Mouse (Mus musculus): ENCODE measurements at regions not wholly inside any gene's neighbourhood (a gene's known extent, or its start where the extent isn't known, plus 50 kb on each side); places are given as distances from the start of the nearest gene placed in this dataset.

GRCm38 (mm10) chr2:131773691-131774090 is 85.9 kb downstream of the Erv3 start:
- no peak overlapping the region for H3K27ac ChIP-seq (replicated peaks; ENCODE audit: low read depth, low read length)
- peaks cover 15% of the 10 kb centered on the region; the same call in 1 of the 2 replicates for H3K4me1 ChIP-seq (ENCODE audit: control insufficient read depth, insufficient read depth, low read length)
- H3K27me3 ChIP-seq (ENCODE audit: control insufficient read depth, insufficient read depth, low read length), result no peaks in the 10 kb centered on the region
- ATAC-seq (ENCODE audit: low FRiP score, low read depth) (peak; percentile 63; the same call in 1 of the 2 replicates), DNase-seq (ENCODE audit: low spot score) (peak; percentile 49)
- H3K4me2 ChIP-seq (replicated peaks; ENCODE audit: low read depth, low read length, severe bottlenecking), result no peak overlapping the region
- no peak for TF ChIP-seq POLR2A (IDR thresholded peaks at IDR 0.05; ENCODE audit: borderline replicate concordance, extremely low read depth, insufficient read depth, insufficient read length)
- no peak overlapping the region for H3K9ac ChIP-seq (ENCODE audit: low read depth, low read length, severe bottlenecking)
- H3K4me3 ChIP-seq (replicated peaks; ENCODE audit: low read length), result no peak overlapping the region
- H3K36me3 ChIP-seq (ENCODE audit: control insufficient read depth, insufficient read depth, low read length), result no peaks in the 10 kb centered on the region
- 35% methylated on average over 4 of the region's 4 CpGs for WGBS
- H3K9me3 ChIP-seq (ENCODE audit: control insufficient read depth, low read length), result no peaks in the 10 kb centered on the region

GRCm38 (mm10) chr2:131772163-131772562 is 87.4 kb downstream of the Erv3 start:
- Histone ChIP-seq H3K27ac (replicated peaks; ENCODE audit: low read depth, low read length) (no peak overlapping the region), H3K9ac (ENCODE audit: low read depth, low read length, severe bottlenecking) (no peak overlapping the region), H3K9me3 (ENCODE audit: control insufficient read depth, low read length) (no peaks in the 10 kb centered on the region; the same call in 1 of the 2 replicates), H3K27me3 (ENCODE audit: control insufficient read depth, insufficient read depth, low read length) (no peaks in the 10 kb centered on the region), H3K36me3 (ENCODE audit: control insufficient read depth, insufficient read depth, low read length) (no peaks in the 10 kb centered on the region), H3K4me2 (replicated peaks; ENCODE audit: low read depth, low read length, severe bottlenecking) (no peak overlapping the region), H3K4me1 (ENCODE audit: control insufficient read depth, insufficient read depth, low read length) (peaks cover 15% of the 10 kb centered on the region; the same call in 1 of the 2 replicates), H3K4me3 (replicated peaks; ENCODE audit: low read length) (no peak overlapping the region)
- no peak for DNase-seq (ENCODE audit: low spot score)
- 77% methylated on average over 5 of the region's 5 CpGs for WGBS
- no peak for ATAC-seq (ENCODE audit: low FRiP score, low read depth)
- no peak for TF ChIP-seq POLR2A (IDR thresholded peaks at IDR 0.05; ENCODE audit: borderline replicate concordance, extremely low read depth, insufficient read depth, insufficient read length)

GRCm38 (mm10) chr2:131770852-131771251 is 88.7 kb downstream of the Erv3 start:
- peaks cover 15% of the 10 kb centered on the region; the same call in 1 of the 2 replicates for H3K4me1 ChIP-seq (ENCODE audit: control insufficient read depth, insufficient read depth, low read length)
- H3K9ac ChIP-seq (ENCODE audit: low read depth, low read length, severe bottlenecking), result no peak overlapping the region
- H3K36me3 ChIP-seq (ENCODE audit: control insufficient read depth, insufficient read depth, low read length), result no peaks in the 10 kb centered on the region
- ATAC-seq (ENCODE audit: low FRiP score, low read depth) (no peak), DNase-seq (ENCODE audit: low spot score) (peak; percentile 52)
- no peak overlapping the region for H3K4me3 ChIP-seq (replicated peaks; ENCODE audit: low read length)
- WGBS, result 53% methylated on average over 5 of the region's 5 CpGs
- H3K9me3 ChIP-seq (ENCODE audit: control insufficient read depth, low read length), result no peaks in the 10 kb centered on the region; the same call in 1 of the 2 replicates
- no peaks in the 10 kb centered on the region for H3K27me3 ChIP-seq (ENCODE audit: control insufficient read depth, insufficient read depth, low read length)
- no peak for TF ChIP-seq POLR2A (IDR thresholded peaks at IDR 0.05; ENCODE audit: borderline replicate concordance, extremely low read depth, insufficient read depth, insufficient read length)
- no peak overlapping the region for H3K27ac ChIP-seq (replicated peaks; ENCODE audit: low read depth, low read length)
- H3K4me2 ChIP-seq (replicated peaks; ENCODE audit: low read depth, low read length, severe bottlenecking), result no peak overlapping the region

- ATAC-seq (ENCODE audit: low FRiP score, low read depth) (no peak), DNase-seq (ENCODE audit: low spot score) (no peak)
- H3K36me3 ChIP-seq (ENCODE audit: control insufficient read depth, insufficient read depth, low read length), result no peaks in the 10 kb centered on the region
- peaks cover 15% of the 10 kb centered on the region; the same call in 1 of the 2 replicates for H3K4me1 ChIP-seq (ENCODE audit: control insufficient read depth, insufficient read depth, low read length)
- H3K9me3 ChIP-seq (ENCODE audit: control insufficient read depth, low read length), result no peaks in the 10 kb centered on the region; the same call in 1 of the 2 replicates
- WGBS, result 82% methylated on average over 9 of the region's 9 CpGs
- no peak for TF ChIP-seq POLR2A (IDR thresholded peaks at IDR 0.05; ENCODE audit: borderline replicate concordance, extremely low read depth, insufficient read depth, insufficient read length)
- no peak overlapping the region for H3K4me2 ChIP-seq (replicated peaks; ENCODE audit: low read depth, low read length, severe bottlenecking)
- no peak overlapping the region for H3K4me3 ChIP-seq (replicated peaks; ENCODE audit: low read length)
- no peaks in the 10 kb centered on the region for H3K27me3 ChIP-seq (ENCODE audit: control insufficient read depth, insufficient read depth, low read length)
- H3K9ac ChIP-seq (ENCODE audit: low read depth, low read length, severe bottlenecking), result no peak overlapping the region
- no peak overlapping the region for H3K27ac ChIP-seq (replicated peaks; ENCODE audit: low read depth, low read length)
These were observed 89.8 kb downstream of the Erv3 start for GRCm38 (mm10) chr2:131769656-131770210.

- ATAC-seq (ENCODE audit: low FRiP score, low read depth) (no peak), DNase-seq (ENCODE audit: low spot score) (no peak)
- 96% methylated on average over 9 of the region's 9 CpGs for WGBS
- Histone ChIP-seq H3K4me2 (replicated peaks; ENCODE audit: low read depth, low read length, severe bottlenecking) (no peak overlapping the region), H3K9ac (ENCODE audit: low read depth, low read length, severe bottlenecking) (no peak overlapping the region), H3K36me3 (ENCODE audit: control insufficient read depth, insufficient read depth, low read length) (no peaks in the 10 kb centered on the region), H3K4me3 (replicated peaks; ENCODE audit: low read length) (no peak overlapping the region), H3K4me1 (ENCODE audit: control insufficient read depth, insufficient read depth, low read length) (peaks cover 3% of the 10 kb centered on the region; the same call in 1 of the 2 replicates), H3K27ac (replicated peaks; ENCODE audit: low read depth, low read length) (no peak overlapping the region), H3K9me3 (ENCODE audit: control insufficient read depth, low read length) (no peaks in the 10 kb centered on the region; the same call in 1 of the 2 replicates), H3K27me3 (ENCODE audit: control insufficient read depth, insufficient read depth, low read length) (no peaks in the 10 kb centered on the region)
- no peak for TF ChIP-seq POLR2A (IDR thresholded peaks at IDR 0.05; ENCODE audit: borderline replicate concordance, extremely low read depth, insufficient read depth, insufficient read length)
These were observed 93.0 kb downstream of the Erv3 start for GRCm38 (mm10) chr2:131766500-131766899.
